Mouse (Mus musculus) liver, embryonic 14.5 days (tissue): Measurements from ENCODE around the gene Map4k4.

Source experiments
- CTCF ChIP-seq: IDR thresholded peaks from 2 replicates; pipeline ENCODE4 v1.5.1; 2016; ENCODE audit warnings: antibody characterized with exemption, low read depth, control low read depth
- EP300 ChIP-seq: IDR thresholded peaks from 2 replicates; pipeline ENCODE4 v1.6.1; 2016; ENCODE audit warnings: antibody characterized with exemption, low read depth

- TF ChIP-seq EP300 (no peak), CTCF (no peak)
Measured at GRCm38 (mm10) chr1:39901063-39901811, 524 bp downstream of the Map4k4 start.
